Mouse (Mus musculus) lung, postnatal 4 days (tissue): ENCODE results near the gene Tor2a.

Experiments
- DNase-seq, 2 experiments: peaks; one replicate each; pipeline ENCODE4 v3.0.0; 2021

Tor2a gene

GRCm38 (mm10) chr2:32730854-32731253 lies 26.2 kb upstream of the Tor2a start:
- DNase-seq, result peak; percentile 52 to 82

DNA sequence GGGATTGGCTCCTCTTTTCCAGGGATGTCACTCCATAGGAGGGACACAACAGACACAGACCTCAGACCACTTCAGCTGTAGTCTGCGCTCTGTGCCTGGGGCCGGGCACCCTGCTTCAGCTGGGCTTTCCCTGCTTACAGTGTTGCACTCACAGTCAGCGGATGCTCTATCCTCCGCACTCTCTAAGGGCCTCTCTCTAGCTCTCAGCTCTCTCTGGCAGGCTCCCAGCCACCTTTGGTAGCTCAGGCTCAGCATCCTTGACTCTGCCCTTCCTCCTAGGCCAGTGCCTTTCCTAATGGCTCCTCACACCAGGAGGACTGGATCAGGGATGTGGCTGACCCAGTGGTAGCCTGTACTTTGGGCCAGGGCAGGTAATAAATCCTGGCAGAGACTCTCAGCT lies 25.1 kb upstream of the Tor2a start:
- DNase-seq, result no peak

DNA sequence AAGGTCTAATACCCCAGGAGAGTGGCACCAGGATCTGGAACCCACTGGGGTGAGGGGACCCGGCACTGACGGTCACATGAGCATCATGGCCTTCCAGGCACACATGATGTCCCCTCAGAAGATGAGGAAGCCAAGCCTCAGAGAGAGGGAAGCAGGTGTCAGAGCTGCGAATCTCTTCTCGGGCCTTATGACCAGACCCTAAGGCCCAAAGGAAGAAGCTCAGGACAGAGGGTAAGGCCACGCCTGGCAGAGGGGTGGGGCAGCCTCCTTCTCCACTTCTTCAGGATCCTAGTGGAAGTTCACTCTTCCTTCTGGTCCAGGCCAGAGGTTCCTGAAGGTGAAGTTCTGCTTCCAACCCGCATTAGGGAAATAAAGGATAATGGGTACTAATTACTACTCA lies 24.3 kb upstream of the Tor2a start:
- DNase-seq, result no peak

GRCm38 (mm10) chr2:32734480-32734879 lies 22.6 kb upstream of the Tor2a start:
- peak; percentile 36 to 51 for DNase-seq

DNA sequence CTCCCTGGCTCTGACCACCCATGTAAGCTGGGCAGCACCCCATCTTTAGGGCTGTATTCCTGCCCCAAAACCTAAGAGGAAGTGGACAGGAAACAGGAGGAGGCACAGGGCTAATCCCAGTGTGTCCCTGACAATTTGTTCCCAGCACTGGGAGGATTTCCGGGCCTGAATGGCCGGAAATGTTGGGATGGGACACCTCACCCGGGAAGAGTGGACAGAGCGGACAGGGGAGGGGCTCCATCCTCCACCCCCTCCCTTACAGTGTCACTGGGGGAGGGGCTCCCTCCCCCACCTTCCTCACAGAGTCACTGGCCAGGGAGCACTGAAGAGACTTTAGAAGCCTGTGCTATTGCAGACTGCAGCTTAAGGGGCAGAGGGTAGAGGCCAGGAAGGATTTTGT lies 22.1 kb upstream of the Tor2a start:
- peak; percentile 77 to 89 for DNase-seq

DNA sequence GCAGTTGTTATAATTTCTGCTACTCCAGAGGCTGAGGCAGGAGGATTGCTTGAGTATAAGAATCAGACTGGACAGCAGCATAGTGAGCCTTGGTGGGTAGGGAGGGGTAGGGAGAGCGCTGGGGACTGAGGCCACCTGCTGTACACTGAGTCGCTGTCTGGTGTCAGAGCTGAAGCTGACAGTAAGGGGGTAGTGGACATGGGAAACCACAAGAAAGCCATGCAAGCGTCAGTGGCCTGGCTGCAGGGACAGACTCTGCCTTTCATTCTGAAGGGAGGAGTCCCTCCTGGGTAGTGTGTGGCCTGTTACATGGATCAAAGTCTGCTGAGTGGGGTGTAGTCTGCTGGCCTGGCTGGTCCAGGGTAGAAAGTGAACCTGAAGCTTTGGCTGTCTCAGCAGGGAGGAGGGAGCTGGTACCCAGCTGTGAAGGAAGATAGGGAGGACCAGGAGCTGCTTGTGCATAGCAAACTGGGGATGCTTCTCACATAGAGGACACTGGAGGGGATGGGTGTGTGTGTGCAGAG lies 20.7 kb upstream of the Tor2a start:
- DNase-seq, result no peak

- no peak for DNase-seq
Observed at GRCm38 (mm10) chr2:32737008-32737407, 20.0 kb upstream of the Tor2a start.

DNA sequence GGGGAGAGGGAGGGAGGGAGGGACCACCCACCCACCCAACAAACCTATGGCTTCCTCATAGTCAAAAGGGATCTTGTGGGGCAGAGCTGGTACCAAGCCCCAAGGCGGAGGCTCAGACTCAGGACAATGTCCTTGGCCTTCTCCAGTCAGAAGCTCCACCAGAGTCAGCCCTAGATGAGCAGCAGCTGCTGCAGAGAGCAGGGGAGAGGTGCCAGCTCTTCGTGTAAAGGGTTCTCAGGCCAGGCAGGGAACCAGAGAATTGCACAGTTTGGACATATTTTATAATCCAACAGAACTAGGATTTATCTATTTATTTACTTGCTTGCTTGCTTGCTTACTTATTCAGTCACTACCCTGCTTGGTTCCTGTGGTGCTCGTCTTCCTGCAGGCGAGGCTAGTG lies 17.7 kb upstream of the Tor2a start:
- no peak for DNase-seq

DNA sequence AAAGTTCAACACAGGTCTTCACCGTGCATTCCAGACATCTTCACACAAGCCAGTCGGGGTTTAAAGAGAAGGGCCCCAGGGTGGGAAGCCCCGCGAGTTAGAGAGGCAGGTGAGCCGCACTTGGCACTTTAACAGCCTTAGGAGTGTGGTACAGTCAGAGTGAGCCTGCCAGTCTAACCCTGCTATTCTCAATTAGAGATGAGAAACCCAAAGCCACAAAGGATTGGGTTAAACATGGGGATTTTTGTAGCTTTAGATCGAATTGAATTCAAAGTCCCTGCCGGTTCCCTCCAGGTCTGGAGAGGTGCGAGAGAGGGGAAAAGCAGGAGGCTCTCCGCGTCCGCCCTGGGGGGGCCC lies 16.1 kb upstream of the Tor2a start, which contains the start of gene 6330409D20Rik:
Gene 6330409D20Rik, minus strand, starts transcription at position 101 of the 357 bp plus-strand sequence.
- DNase-seq, result no peak

GRCm38 (mm10) chr2:32741273-32742172 lies 15.5 kb upstream of the Tor2a start:
- peak; percentile 72 to 74 for DNase-seq

DNA sequence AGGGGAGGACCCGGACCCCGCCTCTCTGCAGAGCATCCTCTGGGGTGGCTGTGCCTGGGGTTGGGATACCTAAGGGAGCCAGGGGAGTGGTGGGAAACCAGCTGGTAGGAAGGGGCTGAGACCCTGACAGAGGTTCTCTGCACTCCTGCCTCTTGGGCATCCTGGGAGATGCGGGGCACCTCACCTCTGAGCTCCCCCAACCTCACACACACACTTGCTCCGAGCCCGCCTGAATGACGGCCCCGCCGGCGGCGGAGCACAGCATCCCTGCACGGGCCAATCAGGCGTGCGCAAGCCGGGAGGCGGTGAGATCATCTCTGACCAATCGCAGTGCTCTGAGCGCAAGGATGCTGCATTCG lies 14.9 kb upstream of the Tor2a start:
- no peak for DNase-seq

- no peak for DNase-seq
Observed at GRCm38 (mm10) chr2:32744272-32744982, 12.6 kb upstream of the Tor2a start.

GRCm38 (mm10) chr2:32749082-32749481 lies 8.0 kb upstream of the Tor2a start:
- DNase-seq, result no peak

- DNase-seq, result no peak
Observed at GRCm38 (mm10) chr2:32750199-32750598, 6.8 kb upstream of the Tor2a start.

DNA sequence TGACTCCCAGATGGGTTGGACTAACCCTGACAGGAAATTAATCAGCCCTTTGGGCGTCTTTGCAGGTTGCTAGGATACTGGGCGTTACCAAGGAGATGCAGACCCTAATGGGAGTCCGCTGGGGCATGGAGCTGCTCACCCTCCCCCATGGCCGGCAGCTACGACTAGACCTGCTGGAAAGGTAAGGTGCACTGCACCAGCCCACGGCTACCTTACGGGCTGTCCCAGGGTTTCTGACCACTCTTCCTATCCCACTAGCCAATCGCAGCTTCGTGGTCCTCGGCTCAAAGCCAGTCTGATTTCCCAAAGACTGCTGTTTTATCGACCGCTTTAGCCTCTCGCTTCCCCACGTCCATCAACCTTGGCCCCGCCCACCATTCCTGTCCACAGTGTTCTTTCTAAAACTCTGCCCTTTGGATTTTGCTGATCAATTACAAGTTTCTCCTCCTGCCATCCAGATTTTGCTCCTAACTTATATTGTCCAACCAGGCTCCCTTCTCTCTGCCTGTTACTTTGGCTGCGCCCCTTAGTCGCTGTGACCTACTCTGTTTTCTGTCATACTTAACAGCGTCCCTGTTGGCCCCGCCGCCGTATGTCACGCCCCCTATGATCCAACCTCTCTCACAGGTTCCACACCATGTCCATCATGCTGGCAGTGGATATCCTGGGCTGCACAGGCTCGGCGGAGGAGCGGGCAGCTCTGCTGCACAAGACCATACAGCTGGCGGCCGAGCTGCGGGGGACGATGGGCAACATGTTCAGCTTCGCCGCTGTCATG lies 6.0 kb upstream of the Tor2a start:
- peak; percentile 72 to 75 for DNase-seq

- no peak for DNase-seq
Observed at GRCm38 (mm10) chr2:32751665-32752033, 5.4 kb upstream of the Tor2a start.

- DNase-seq, result no peak
Observed at GRCm38 (mm10) chr2:32752181-32752580, 4.9 kb upstream of the Tor2a start.

- DNase-seq, result no peak
Observed at GRCm38 (mm10) chr2:32756674-32757055, 369 bp upstream of the Tor2a start.

GRCm38 (mm10) chr2:32758503-32758902 lies 1.5 kb downstream of the Tor2a start:
- DNase-seq, result no peak

DNA sequence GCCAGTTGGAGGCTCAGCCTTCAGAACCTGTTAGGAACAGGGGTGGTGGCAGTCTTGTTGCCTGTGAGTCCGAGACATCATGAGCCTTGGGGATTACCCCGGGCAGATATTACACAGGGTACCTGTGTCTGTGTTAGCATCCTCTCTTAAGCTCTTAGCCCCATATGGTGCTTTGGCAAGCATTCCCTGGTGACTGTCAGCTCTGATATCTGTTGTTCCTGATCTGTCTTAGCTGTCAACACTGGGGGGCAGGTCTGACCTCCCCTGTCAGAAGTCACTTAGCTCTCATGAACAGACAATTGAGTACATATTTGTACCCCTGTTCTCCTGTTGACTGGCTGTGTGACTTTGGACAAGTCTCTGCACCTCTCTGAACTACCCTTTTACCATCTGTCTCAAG lies 2.0 kb downstream of the Tor2a start:
- no peak for DNase-seq

DNA sequence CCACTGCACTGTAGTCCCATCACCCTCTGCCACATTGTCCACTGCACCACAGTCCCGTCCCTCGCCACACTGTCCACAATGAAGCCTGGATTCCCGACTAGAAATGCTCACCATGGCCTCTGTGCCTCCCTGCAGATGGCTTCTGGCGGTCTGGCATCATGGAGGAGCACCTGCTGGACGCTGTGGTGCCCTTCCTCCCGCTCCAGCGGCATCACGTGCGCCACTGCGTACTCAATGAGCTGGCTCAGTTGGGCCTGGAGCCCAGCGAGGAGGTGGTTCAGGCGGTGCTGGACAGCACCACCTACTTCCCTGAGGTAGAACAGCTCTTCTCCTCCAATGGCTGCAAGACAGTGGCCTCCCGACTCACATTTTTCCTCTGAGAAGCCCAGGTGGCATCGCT lies 4.3 kb downstream of the Tor2a start:
- no peak for DNase-seq

- no peak for DNase-seq
Observed at GRCm38 (mm10) chr2:32761859-32762258, 4.8 kb downstream of the Tor2a start.

GRCm38 (mm10) chr2:32763353-32763752 lies 6.3 kb downstream of the Tor2a start:
- no peak for DNase-seq
